Mouse (Mus musculus) megakaryocyte, embryonic 14.5 days (primary cell): ENCODE measurements around the gene Hnrnpul1. TPM values are rescaled to one million over a fixed set of nuclear protein-coding genes. Genes with fewer than 3 reads are reported as not detected.

Experiments
- H3K27me3 ChIP-seq: replicated peaks from 2 replicates; pipeline ENCODE3; 2012; ENCODE audit warnings: inconsistent platforms
- H3K36me3 ChIP-seq: replicated peaks from 2 replicates; pipeline ENCODE3; 2012; ENCODE audit warnings: low read length, inconsistent platforms, mixed read lengths
- H3K4me1 ChIP-seq: 2 replicates; pipeline ENCODE4 v1.6.1; 2012; ENCODE audit warnings: inconsistent platforms
- H3K4me3 ChIP-seq: replicated peaks from 2 replicates; pipeline ENCODE3; 2012; ENCODE audit warnings: moderate library complexity, mild to moderate bottlenecking, inconsistent platforms
- H3K9me3 ChIP-seq: 2 replicates; pipeline ENCODE4 v1.6.1; 2012; ENCODE audit warnings: inconsistent platforms
- FLI1 ChIP-seq: IDR thresholded peaks from 2 replicates; pipeline ENCODE4 v1.6.1; 2012; ENCODE audit warnings: low read length, inconsistent platforms, mixed read lengths
- GATA1 ChIP-seq: IDR thresholded peaks from 3 replicates; pipeline ENCODE4 v1.6.1; 2012; ENCODE audit warnings: mixed read lengths, low read length, inconsistent platforms, borderline replicate concordance
- polyA plus RNA-seq: library from polyadenylated mRNA; stranded (reverse); fragments of >175 nt; gene quantifications from 2 replicates; pipeline ENCODE4 v1.2.3, GENCODE M21; 2012; ENCODE audit warnings: low replicate concordance; ENCODE audit not compliant: insufficient read depth

The Hnrnpul1 gene
- polyA plus RNA-seq, 1 experiment: 168 TPM

DNA sequence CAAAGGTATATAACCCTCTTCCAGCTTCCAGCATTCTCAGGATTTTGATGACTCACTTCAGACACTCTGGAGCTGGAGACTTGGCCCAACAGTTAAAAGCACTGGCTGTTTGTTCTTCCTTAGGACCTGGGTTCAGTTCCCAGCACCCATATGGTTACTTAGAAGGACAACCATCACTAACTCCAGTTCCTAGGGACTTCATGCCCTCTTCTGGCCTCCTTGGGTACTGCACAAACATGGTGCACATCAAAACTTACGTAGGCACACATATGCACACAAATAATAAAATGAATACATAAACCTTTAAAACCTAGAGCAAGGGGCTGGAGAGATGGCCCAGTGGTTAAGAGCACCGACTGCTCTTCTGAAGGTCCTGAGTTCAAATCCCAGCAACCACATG is 52.2 kb downstream of the Hnrnpul1 start:
- H3K4me1 ChIP-seq: peaks cover 92% of the 10 kb centered on the region
- peaks cover 4% of the 10 kb centered on the region for H3K9me3 ChIP-seq
- no peaks in the 10 kb centered on the region for H3K27me3 ChIP-seq
- H3K4me3 ChIP-seq: no peak overlapping the region
- H3K36me3 ChIP-seq: peaks cover 99% of the 10 kb centered on the region
- no peak for TF ChIP-seq FLI1
- no peak for TF ChIP-seq GATA1

DNA sequence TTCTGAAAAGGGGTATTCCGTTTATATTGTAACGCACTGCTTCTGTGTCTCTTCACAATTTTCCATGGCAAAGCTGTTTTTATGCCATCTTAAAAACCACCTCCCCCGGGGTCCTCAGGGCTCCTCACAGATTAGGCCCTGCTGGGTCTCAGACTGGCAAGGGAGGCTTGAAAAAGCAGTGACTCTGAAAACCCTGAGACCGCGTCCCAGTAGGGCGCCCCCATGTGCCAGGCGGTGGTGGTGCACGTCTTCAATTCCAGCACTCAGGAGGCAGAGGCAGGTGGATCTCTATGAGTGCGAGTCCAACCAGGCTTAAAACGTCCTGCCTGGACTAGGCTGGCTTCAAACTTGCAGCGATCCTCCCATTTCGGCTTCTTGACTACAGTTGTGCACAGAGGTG is 53.8 kb downstream of the Hnrnpul1 start:
- peak overlapping the region; percentile 35 for H3K4me3 ChIP-seq
- TF ChIP-seq FLI1: no peak
- no peak for TF ChIP-seq GATA1
- H3K9me3 ChIP-seq: peaks cover 4% of the 10 kb centered on the region
- peaks cover 88% of the 10 kb centered on the region for H3K4me1 ChIP-seq
- H3K27me3 ChIP-seq: no peaks in the 10 kb centered on the region
- peaks cover 97% of the 10 kb centered on the region for H3K36me3 ChIP-seq

DNA sequence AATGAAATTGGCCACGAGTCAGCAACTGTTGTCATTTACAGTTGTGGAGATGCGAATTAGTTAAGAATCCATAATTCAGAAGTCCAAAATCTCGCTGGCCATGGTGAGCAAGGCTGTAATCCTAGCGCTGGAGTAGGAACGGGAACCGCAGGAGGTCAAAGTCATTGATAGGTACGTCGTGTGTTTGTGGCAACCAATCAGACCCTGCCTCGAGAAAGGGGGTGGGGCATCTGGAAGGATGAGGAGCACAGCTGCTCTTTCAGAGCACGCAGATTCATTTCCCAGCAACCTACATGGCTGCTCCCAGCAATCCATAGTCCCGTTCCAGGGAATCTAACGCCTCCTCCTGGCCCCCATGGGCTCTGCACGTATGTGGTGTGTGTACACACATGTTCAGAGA is 54.7 kb downstream of the Hnrnpul1 start:
- H3K36me3 ChIP-seq: peaks cover 97% of the 10 kb centered on the region
- H3K4me1 ChIP-seq: peaks cover 88% of the 10 kb centered on the region
- TF ChIP-seq FLI1 (no peak), GATA1 (no peak)
- no peaks in the 10 kb centered on the region for H3K27me3 ChIP-seq
- peaks cover 4% of the 10 kb centered on the region for H3K9me3 ChIP-seq
- peak overlapping the region; percentile 12 for H3K4me3 ChIP-seq

DNA sequence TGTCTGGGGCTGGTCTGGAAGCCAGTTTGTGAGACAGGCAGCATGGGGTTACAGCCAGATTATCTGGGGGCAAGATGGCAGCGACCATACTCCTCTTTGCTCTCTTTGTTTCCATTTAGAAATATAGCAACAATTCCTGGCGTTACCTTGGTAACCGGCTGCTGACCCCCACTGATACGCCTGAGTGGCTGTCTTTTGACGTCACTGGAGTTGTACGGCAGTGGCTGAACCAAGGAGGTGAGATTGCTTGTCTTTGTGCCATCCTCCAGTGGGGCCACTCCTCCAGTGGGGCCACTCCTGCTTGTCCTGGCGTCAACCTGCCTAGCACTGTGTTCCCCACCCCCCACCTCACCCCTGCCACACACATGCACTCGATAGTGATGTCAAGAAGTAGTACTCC is 60.5 kb downstream of the Hnrnpul1 start:
- Histone ChIP-seq H3K4me3 (peak overlapping the region; percentile 81), H3K9me3 (no peaks in the 10 kb centered on the region), H3K4me1 (peaks cover 89% of the 10 kb centered on the region), H3K27me3 (no peaks in the 10 kb centered on the region), H3K36me3 (peaks cover 91% of the 10 kb centered on the region)
- TF ChIP-seq GATA1: no peak
- TF ChIP-seq FLI1: no peak

DNA sequence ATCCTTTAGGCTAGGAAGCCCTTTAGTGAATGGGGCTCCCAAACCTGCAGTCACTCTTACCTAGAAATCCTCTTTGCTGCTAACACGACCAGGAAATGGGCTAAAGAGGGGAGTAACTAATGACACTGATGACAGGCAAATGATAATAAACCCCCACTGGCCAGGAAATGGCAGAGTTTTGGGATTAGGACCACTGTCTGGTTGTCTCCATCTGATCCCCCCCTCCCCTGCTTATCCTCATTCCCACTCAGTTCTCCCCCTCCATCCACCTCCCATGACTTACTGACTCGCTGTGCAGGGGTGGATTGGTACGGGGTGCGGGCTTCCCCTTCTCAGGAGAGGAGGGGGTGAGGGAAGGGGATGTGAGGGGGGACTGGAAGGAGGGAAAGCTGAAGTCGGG is 64.5 kb downstream of the Hnrnpul1 start:
- Histone ChIP-seq H3K4me1 (peaks cover 67% of the 10 kb centered on the region), H3K9me3 (no peaks in the 10 kb centered on the region), H3K27me3 (no peaks in the 10 kb centered on the region), H3K36me3 (peaks cover 68% of the 10 kb centered on the region), H3K4me3 (peak overlapping the region; percentile 99)
- TF ChIP-seq GATA1: no peak

DNA sequence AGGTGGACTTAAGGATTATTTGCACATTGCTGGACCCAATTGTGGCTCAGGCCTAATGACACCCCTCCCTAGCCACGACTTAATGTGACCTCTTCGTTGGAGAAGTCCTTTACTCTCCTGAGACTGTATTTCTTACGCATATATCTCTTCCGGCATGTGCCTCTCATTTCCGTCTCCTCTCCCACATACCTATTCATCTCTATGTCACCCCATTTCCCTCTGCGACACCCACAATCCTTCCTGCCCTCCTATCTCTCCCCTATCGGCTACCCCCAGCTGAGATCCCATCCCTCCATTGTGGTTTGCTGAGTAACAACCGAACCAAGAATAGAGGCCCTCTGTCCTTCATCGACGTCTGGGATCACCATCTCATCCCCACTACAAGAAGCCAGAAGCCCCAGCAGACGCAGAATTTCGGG is 64.9 kb downstream of the Hnrnpul1 start:
- TF ChIP-seq FLI1: peak; percentile 69; the same call in 1 of the 2 replicates
- TF ChIP-seq GATA1: peak; percentile 97
- H3K9me3 ChIP-seq: no peaks in the 10 kb centered on the region
- H3K4me1 ChIP-seq: peaks cover 67% of the 10 kb centered on the region
- peaks cover 68% of the 10 kb centered on the region for H3K36me3 ChIP-seq
- no peaks in the 10 kb centered on the region for H3K27me3 ChIP-seq
- H3K4me3 ChIP-seq: peak overlapping the region; percentile 99

DNA sequence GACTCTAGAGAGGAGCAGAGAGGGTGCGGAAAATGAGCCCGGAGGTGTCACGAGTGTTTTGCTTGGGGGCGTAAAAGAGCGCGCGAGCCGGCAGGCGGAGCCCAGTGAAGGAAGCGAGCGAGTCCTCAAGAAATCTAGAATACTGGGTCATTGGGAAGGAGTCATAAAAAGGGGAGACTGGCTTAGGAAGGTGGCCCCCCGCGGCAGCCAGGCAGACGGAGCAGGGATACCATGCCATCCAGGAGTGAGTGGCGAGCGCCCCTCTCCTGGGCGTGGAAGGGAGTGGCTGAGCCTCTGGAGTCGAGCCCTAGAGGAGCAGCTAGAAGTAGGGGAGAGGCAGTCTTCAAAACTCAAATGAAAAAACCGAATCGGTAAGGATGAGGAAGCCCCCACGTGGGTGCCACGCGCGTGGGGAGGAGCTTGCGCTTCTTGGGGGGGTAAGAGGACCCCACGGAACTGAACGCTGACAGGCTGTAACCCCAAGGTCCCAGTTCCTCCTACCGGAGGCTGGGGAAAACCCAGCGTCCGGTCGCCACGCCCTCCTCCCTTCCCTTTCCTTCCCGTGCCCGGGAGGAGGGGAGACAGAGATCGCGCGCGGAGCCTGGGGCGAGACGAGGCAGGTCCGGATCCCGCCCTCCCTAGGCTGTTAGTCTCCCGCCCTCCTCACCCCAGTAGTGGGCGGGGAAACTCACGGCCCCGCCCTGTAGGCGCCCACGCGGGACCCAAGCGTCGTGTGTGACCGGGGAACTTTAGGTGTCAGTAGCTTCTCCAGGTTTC is 65.6 kb downstream of the Hnrnpul1 start:
- H3K27me3 ChIP-seq: no peaks in the 10 kb centered on the region
- peaks cover 64% of the 10 kb centered on the region for H3K36me3 ChIP-seq
- no peaks in the 10 kb centered on the region for H3K9me3 ChIP-seq
- peaks cover 67% of the 10 kb centered on the region for H3K4me1 ChIP-seq
- H3K4me3 ChIP-seq: peak overlapping the region; percentile 99
- no peak for TF ChIP-seq FLI1
- TF ChIP-seq GATA1: no peak

DNA sequence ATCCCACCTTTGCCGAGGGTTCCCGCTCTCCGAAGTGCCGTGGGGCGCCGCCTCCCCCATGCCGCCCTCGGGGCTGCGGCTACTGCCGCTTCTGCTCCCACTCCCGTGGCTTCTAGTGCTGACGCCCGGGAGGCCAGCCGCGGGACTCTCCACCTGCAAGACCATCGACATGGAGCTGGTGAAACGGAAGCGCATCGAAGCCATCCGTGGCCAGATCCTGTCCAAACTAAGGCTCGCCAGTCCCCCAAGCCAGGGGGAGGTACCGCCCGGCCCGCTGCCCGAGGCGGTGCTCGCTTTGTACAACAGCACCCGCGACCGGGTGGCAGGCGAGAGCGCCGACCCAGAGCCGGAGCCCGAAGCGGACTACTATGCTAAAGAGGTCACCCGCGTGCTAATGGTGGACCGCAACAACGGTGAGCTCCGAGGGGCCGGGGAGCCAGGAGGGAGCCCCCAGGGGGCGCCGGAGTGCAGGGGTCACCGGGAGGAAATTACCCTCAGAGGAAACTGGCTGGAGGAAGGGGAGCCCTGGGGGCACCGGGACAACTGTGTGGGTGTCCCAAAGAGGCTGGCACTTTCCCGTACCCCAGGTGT is 66.7 kb downstream of the Hnrnpul1 start:
- Histone ChIP-seq H3K4me1 (peaks cover 69% of the 10 kb centered on the region), H3K36me3 (peaks cover 56% of the 10 kb centered on the region), H3K27me3 (no peaks in the 10 kb centered on the region), H3K4me3 (peak overlapping the region; percentile 99), H3K9me3 (no peaks in the 10 kb centered on the region)
- TF ChIP-seq FLI1 (no peak), GATA1 (no peak)

DNA sequence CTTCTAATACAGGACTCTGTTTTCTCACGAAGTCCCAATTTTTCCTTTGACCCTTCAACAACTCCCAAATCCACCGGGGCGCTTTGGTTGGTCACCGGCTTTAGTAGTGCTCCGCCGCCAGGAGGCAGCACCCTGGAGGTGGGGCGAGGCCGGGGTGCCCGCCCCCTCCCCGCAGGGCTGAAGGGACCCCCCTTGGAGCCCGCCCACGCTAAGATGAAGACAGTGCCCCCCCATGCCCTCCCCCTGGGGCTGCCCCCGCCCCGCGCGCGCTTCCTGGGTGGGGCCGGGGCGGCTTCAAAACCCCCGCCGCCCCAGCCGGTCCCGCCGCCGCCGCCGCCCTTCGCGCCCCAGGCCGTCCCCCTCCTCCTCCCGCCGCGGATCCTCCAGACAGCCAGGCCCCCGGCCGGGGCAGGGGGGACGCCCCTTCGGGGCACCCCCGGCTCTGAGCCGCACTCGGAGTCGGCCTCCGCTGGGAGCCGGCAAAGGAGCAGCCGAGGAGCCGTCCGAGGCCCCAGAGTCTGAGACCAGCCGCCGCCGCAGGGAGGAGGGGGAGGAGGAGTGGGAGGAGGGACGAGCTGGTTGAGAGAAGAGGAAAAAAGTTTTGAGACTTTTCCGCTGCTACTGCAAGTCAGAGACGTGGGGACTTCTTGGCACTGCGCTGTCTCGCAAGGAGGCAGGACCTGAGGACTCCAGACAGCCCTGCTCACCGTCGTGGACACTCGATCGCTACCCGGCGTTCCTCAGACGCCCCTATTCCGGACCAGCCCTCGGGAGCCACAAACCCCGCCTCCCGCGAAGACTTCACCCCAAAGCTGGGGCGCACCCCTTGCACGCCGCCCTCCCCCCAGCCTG is 67.7 kb downstream of the Hnrnpul1 start, which contains the start of gene Tgfb1:
Gene Tgfb1, plus strand, starts transcription at position 323 of the 852 bp plus-strand sequence.
- H3K27me3 ChIP-seq: no peaks in the 10 kb centered on the region
- peaks cover 69% of the 10 kb centered on the region for H3K4me1 ChIP-seq
- peaks cover 48% of the 10 kb centered on the region for H3K36me3 ChIP-seq
- TF ChIP-seq FLI1: no peak
- no peak for TF ChIP-seq GATA1
- H3K4me3 ChIP-seq: peak within 1 kb of the TSS; percentile 99
- H3K9me3 ChIP-seq: no peaks in the 10 kb centered on the region
